Mouse (Mus musculus) liver, embryonic 14.5 days (tissue): ENCODE results near the gene Iqca.

Experiments
- CTCF ChIP-seq: IDR thresholded peaks from 2 replicates; pipeline ENCODE4 v1.5.1; 2016; ENCODE audit warnings: antibody characterized with exemption, low read depth, control low read depth
- EP300 ChIP-seq: IDR thresholded peaks from 2 replicates; pipeline ENCODE4 v1.6.1; 2016; ENCODE audit warnings: antibody characterized with exemption, low read depth

DNA sequence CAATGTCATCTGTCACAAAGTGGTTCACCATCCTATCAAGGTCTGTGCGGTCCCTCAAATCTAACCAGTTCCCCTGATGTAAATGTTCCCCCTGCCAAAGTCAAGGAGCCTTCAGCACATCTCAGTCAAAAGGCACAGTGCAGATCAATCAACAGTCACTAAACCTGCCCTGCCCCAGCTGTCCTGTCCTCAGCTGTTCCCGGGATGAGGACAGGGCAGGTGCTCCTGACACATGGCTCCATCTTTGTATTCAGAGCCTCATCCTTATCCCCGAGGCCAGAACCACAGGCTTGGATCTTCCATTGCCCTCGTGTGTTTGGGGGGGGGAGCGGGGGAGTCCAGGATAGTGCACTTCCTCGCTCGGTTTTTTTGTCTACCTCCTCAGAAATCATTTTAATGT lies 3.4 kb upstream of the Iqca start:
- TF ChIP-seq CTCF (no peak), EP300 (no peak)
